Mouse (Mus musculus) erythroblast, embryonic 14.5 days (primary cell): ENCODE data around the gene Prdm11.

Experiments
- GATA1 ChIP-seq: IDR thresholded peaks from 2 replicates; pipeline ENCODE4 v1.6.1; 2012; ENCODE audit warnings: low read length, inconsistent platforms, mixed read lengths
- TAL1 ChIP-seq: IDR thresholded peaks from 3 replicates; pipeline ENCODE4 v1.6.1; 2012; ENCODE audit warnings: low read length, inconsistent platforms, mixed read lengths

DNA sequence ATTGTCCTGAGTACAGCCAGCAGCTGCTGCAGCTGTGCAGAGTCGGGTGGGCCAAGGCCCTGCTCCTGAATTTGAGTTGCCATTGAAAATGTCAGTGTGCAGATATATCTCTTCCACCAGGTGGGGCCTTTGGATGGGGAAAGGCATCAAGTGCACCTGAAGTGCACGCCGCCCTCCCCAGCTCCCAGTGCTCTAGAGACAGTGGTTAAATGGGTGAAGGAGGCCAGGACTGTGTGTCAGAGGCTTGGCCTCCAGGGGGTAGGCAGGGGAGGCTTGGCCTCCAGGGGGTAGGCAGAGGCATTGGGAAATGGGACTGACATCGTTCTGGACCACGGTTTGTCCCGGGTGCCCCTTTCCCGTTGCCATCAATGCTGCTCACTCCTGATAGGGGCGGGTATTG is 79.7 kb downstream of the Prdm11 start:
- TF ChIP-seq TAL1 (no peak), GATA1 (no peak)
